Mouse (Mus musculus) gastrocnemius, postnatal 10 days (tissue): ENCODE measurements around the gene Atxn7l1. TPM values are rescaled to one million over a fixed set of nuclear protein-coding genes. Genes with fewer than 3 reads are reported as not detected.

ENCODE experiments used
- DNase-seq: peaks from one replicate; pipeline ENCODE4 v3.0.0; 2021; ENCODE audit warnings: mixed read lengths
- total RNA-seq, 2 experiments: library from RNA; stranded (reverse); gene quantifications; 2 replicates each; pipeline ENCODE4 v1.2.3; 2021

Atxn7l1 gene
- total RNA-seq, 2 experiments from 2014 or later: 20.2 to 24.4 TPM

DNA sequence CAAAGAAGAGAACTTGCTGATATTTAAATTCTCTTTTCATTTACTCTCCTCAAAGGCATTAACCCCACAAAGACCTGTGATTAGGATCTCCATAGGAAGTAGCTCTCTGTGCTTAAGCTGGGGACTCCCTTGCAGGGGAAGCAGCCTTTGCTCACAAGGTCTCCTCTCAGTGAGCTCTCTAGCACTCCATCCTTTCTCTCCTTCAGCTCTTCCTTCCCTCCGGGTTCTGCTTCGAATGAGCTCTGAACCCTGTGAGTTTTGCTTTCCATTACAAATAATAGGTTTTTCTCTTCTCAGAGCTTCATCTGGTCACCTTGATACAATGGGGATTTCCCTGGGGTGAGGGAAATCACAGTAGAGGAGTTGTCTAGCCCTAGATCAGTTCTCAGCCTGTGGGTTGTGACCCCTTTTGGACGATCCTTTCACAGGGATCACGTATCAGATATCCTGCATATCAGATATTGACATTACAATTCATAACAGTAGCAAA, 35.7 kb downstream of the Atxn7l1 start:
- DNase-seq: no peak

DNA sequence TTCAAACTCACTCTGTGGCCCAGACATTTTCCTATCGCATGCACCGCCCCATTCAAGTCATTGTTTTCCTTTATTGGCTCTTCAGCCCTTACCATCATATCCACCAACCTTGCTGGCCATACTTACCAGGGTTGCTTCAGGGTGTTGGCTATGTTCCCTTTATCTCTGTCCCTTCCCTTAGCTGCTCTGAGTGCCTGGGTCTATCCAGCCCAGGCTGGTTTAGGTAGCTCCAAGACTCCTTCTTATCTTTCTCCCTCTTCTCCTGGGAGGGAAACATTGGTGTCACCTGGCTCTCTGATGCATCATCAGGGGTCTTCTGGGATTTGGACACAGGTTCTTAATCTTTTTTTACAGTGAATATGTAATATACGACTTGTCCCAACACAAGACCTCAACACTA, 36.6 kb downstream of the Atxn7l1 start:
- no peak for DNase-seq

DNA sequence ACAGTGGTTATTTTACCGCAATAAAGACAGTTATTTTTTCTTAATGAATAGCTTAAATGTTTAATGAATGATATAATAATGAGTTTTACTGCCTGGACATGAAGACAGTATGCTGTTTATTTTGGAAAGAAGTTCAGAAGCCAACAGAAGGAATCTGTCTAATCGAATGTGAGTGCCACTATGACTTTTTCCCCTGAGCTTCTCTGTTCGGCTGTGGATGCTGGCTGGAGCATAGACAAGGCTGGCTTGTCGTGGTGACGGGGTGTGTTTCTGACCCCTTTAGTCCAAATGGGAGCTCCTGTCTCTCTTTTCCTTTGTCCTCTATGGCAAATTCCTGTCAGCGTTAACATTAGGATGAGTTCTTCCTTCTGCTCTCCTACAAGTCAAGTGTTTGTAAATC, 37.6 kb downstream of the Atxn7l1 start:
- DNase-seq: no peak

DNA sequence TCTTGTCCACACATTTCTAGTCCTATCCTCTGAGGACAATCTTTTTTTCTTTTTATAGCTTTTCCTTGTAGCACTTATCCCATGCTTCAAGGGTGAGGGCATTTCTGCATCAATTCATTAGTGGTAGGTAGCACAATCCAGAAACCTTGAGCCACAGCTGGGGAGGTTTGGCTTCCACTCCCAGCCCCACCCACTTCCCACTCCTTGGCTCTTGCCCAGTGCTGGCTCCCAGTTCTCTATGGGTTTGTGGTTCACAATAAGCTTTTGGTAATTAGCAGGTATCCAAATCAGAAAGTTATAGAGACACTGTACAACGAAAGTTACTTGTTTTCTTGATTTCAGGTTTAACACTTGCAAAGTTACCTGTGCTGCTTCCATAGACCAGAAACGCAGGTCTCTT, 38.8 kb downstream of the Atxn7l1 start:
- no peak for DNase-seq

DNA sequence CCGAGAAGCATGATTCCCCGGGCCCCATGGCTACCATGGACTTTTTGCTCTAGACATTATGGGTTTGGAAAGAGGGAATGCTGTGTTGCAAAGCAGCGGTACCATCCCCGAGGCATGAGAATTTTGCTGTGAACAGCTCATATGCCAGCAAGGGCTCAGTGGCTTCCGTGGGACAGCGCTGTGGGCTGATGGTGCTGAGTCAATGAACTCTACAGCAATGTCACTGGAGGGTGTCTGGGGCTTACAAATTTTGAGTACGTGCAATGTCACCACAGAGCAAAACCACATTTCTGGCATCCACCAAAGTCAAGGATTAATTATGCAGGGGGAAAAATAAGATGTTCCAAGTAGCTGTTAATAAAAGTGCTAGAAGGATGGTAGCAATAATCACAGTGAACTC, 42.6 kb downstream of the Atxn7l1 start:
- DNase-seq: no peak

DNA sequence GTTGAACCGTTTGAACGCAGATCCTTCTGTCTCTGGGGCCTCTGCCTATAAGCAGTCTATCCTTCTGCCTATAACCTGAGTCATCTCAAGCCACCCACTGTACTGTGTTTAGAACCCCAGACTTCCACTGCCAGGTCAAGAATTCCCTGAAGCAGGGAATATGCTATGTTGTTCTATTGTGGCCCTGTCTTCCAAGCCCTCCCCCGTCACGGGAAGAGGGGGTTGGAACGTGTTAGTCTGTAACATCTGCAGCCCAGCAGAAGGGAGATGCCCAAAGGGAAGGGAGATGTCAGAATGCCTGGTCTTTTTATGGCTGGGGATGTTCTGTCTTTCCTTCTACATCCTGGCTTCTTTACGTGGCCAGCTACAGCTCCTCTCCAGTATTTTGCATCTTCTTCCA, 43.1 kb downstream of the Atxn7l1 start:
- DNase-seq: no peak

DNA sequence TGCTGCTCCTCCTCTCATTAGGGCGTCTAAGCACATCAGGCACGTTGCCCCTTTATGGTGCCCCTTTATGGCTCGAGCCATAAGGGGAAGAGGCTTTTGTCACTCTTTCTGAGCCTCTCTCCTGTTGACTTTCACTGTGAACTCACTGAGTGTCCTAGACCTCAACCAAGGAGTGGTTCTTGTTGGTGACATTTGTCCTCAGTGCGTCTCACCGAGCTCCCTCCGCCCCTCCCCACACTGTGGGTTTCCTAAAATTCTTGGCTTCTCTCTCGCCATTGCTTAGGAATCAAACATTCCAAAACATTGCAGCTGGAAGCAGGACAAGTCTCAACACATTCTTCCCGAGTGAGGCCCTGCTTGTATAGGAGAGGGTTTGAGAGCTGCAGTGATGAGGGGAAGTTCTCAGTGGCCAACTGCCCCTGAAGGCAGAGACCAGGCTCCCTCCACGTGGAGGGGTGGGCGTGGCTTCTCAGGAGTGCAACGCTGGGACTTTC, 46.0 kb downstream of the Atxn7l1 start:
- no peak for DNase-seq

DNA sequence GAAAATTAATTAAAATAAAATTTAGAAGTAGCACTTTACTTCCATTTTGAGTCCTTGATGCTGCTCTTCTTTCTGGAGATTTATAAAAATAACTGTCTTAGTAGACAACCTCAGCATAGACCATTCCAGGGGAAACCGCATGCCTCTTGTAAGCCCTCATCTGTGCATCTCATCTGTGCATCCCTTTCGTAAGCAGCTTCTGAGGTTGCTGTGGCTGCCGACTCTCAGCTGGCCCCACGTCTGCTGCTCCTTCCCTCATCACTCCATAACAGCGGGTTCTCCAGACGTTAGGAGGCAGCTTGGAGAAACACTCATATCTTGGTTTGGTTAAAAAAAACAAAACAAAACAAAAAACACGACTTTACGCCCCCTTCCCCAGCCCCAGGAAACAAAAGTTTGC, 47.7 kb downstream of the Atxn7l1 start:
- DNase-seq: no peak

DNA sequence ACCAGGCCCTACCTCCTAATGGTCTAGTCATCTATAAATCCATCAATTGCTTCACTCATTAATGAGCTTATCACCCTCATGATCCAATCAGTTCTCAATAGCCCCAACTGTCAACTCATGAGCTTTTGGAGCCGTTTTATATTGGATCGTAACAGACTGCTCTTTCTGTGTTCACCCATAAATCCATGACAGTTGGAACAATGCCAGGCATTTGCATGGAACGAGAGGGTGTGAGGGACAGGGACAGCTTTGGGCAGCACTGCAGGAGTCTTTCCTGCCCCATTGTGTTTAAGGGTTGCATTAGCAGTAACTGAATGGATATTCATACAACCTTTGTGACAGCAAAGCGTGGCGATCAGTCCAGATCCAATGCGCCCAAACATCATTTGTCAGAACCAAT, 49.8 kb downstream of the Atxn7l1 start:
- no peak for DNase-seq

DNA sequence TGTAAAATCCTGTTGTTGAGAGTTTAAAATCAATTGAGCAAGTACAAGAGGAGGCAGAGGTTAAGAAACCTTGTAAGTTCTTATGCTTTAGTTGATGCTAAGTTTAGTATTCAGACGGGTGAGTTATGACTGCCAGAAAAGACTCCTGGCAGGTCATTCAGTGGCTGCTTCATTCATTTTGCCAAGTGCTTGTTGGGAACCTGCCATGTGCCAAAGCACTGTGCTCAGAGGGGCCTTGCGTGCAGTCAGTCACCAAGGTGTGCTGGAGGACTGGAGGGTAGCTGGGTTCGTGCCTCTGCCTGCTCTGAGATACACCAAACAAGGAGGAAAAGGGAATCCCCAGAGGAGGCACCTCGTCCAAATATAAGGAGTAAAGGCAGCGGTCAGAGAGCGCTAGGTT, 50.3 kb downstream of the Atxn7l1 start:
- peak; percentile 30 for DNase-seq

DNA sequence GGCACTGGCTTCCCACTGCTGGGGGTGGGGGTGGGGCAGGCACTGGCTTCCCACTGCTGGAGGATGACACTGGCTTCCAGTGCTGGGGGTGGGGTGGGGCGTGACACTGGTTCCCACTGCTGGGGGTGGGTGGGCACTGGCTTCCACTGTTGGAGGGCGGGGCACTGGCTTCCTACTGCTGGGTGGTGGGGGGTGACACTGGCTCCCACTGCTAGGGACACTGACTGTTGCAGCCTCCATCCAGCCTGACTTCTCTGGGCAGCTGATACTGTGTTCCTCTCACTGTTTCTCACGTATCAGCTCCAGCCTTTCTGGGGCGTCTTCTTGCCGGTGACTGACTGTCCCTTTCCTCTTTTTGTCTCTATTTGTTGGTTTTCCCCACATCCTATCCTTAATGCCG, 53.6 kb downstream of the Atxn7l1 start:
- DNase-seq: no peak

DNA sequence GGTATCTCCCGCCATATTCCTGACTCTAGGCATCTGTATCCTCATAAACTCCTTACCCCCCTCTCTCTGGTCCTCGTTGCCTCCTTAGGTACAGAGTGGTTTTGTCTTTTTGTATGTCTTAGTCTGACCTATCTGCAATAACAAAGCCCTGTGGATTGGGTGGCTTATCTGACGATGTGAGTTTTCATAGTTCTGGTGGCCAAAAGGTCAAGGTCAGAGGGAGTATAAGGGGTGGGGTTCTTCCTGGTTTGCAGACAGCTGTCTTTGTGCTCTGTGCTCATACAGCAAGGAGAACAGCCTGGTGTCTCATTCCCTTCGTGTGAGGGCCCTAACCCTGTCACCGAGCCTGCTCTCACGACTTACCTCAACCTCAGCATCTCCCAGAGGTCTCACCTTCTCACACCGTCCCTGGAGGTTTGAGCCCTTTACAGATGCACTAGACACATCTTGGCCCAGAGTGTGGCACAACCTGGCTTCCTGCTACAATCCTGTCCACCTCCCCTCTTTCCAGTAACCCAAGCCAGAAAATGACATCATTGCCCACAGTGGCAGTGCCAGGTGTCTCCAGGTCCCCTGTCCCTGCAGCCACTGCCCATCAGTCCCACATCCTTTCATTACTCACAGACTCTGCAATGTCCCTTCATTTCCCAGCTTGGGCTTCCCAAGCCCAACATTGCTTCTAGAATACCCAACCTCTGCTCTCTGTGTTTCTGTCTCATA, 54.2 kb downstream of the Atxn7l1 start:
- no peak for DNase-seq

DNA sequence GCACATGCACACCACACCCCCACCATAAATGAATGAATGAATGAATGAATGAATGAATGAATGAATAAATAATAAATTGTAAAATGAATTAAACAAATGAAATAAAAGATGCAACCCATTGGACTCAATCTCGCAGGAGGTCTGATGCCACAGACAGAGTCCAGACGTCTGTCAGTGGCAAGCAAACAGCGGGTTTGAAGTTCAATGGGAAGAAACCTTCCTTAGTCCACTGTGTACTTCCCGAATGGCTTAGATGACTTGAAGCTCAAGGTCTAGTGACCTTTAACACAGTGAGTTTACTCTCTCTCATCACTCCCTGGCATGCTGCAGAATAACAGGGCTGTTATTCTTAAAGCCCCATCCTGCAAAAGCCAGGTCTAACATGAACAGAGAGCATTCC, 57.8 kb downstream of the Atxn7l1 start:
- no peak for DNase-seq

DNA sequence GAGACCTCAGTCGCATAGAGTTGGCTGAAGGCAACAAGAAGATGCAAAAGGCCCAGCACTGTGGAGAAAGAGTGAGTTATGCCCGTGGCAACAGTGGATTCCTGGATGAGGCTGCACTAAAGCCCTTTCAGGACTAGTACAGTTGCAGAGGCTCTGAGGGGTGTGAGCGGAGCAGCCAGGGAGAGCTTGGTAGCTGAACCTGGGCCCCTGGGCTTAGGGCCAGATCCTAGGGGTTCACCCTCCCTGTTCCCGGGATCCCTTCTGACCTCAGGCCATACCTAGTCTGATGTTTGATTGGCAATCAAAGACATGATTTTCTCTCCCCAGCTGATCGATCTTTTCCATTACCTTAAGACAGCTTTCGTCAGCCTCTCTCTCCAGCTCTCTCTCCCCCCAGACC, 58.8 kb downstream of the Atxn7l1 start:
- no peak for DNase-seq

DNA sequence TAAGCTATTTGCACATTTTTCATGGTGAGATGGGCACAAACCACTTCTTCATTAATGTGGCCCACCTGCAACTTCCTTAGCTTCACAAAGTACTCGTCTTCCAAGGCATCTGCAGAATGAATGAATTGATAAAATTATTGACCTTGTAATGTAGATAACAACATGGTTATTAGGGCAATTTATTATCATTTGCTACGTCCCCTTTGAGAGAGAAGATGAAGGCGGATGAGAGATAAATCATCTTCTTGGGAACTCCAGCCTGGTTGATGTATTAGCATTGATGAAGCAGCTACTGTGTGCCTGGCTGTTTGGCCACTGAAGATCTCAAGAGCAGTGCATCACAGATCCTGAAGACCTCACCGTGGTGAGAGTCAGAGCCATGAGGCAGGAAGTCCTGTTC, 63.4 kb downstream of the Atxn7l1 start:
- no peak for DNase-seq

DNA sequence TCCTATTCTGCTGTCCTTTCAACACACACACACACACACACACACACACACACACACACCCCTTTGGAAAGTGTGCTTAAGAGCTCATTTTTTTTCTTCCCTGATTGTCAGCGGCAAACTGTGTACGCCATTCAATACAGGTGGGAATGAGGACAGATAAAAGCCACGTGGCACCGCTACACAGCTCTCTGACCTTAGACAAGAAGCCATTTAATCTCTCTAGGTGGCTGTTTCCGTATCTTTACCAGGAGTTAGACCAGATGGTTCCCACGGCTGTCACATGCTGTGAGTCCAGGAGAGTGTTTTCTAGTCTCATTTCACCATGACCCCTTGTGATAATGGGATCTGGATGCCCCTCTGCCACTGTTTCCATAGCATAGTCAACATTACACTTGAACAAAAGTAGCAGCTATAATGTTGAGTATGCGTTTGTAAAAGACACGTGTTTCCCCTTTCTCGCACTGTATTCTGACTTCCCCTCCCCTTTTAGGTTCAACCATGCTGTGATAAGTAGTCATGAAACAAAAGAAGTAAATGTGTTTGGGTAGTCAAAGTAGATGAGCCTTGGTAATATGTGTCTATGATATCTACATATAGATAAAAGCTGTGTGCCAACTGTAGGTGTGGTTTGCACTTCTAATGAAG, 70.8 kb downstream of the Atxn7l1 start:
- DNase-seq: no peak

DNA sequence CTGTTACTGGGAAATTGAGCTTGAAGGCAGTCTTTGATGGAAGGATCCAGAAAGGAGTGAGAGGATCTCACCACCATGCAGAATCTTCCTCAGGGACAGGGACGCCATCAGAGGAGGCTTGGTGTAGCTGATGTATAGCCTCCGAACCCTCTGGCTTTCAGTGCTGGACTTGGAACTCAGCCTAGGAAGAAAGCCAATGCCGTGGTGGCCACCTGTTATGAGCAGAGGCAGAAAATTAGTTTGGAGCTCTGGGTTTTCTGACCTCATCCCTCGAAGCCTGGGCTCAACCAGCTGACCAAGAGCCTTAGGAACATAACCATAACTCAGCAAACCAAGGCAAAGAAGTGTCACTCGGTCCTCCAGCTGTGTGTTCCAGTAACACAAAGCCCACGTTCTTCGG, 71.9 kb downstream of the Atxn7l1 start:
- DNase-seq: no peak

DNA sequence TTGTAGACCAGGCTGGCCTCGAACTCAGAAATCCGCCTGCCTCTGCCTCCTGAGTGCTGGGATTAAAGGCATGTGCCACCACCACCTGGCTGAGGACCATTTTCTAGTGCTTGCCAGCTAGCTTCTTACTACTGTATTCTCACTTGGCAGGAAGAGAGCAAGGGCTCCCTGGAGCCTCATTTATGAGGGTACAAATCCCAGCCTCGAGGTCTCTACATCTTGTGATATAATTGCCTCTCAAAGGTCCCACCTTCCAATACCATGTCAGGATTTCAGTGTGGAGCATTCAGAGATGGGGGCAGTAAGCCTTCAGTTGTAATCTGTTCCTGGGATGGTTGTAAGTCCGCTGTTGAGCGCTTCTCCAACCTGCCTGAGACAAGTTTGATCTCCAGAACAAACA, 72.6 kb downstream of the Atxn7l1 start:
- DNase-seq: no peak

DNA sequence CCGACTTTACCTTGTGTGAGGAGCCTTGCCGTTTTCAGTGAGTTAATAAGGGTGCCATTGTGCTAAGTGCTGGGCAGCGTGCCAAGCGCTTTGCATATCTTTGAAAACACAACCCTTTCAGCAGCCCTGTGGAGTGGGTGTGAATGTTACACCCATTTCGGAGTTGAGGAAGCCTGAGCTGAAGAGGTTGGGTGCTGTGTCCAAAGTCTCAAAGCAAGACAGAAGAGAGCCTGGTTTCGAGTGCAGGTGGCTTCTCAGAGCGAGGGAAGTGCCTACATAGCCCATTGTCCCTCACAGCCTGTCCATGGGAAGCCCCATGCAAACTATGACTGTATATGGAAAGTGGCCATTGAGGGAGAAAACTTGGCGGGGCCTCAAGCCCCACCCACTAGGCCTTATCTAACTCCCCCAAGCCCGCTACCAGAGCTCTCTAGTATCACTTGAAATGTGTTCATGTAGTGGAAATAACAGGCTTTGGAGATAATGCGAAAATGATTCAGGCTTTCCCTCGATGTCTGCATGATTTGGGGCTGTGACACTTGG, 73.1 kb downstream of the Atxn7l1 start:
- no peak for DNase-seq

DNA sequence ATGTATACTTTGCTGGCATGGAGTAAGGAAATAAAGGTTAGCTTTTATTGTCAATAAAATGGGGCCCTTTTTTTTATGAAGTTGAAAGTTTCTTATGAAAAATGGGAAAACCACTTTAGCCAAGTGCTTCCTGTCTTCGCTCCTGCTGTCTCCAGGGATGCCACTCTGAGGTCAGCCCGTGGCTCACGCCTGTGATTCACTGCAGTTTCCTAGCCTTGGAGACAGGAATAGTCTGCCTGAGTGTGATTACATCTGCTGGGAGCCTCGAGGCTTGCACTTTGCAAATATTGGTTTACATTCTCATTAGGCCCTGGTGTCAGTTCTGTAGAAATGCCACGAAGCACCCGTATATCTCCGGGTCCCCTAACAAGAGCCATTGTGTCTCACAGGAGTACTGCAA, 74.7 kb downstream of the Atxn7l1 start:
- DNase-seq: no peak

DNA sequence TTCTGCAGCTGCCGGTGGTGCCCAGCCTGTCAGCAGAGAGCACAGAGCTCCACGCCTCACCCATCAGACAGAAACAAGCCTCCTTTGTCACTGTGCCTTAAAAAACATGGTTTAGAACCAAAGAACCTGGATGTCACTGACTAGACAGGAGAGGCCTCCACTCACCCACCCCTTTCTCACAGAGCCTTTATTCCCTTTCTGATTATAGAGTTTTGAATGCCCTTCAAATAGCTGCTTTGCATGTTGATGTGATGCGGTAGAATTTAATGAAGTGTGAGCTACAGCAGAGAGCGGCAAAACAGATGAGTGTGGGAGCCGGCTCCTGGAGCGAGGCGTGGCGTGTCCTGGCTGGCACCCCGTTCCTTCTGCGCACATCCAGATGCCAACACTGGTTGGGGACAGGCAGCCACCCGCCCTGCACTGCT, 77.6 kb downstream of the Atxn7l1 start:
- DNase-seq: no peak

DNA sequence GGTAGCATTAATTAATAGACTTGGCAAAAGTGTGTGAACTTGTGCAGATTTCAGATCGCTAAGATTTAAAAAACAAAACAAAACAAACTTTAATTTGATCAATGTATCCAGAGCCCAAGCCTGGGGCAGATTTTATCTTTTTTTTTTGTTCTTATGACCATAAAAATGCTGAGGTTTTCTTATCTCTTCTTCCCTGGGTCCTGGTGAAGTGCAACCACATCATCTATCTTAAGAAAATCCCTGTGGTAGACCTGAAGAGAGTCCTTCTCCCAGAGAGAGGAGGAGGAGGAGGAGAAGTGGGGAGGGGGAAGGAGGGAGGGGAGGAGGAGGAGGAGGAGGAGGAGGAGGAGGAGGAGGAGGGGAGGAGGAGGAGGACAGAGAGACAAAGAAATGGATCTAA, 78.5 kb downstream of the Atxn7l1 start:
- DNase-seq: no peak

DNA sequence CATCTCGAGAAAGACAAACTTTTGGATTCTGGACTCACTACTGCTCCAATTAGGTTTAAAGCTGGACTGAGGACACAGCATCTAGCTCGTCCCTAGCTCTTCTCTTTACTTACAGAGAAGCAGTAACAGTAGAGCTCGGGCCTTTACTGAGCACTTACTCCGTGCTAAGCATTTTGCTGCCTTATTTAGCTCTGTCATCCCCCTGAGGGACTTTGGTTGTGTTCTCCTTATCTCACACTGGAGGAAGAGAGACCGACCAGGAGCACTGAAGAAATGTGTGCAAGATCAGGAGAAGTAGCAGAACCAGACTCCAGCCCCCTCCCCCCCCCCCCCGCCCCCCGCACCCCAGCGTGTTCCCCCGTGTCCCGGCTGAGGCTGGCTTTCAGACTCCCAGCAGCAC, 79.1 kb downstream of the Atxn7l1 start:
- DNase-seq: no peak

DNA sequence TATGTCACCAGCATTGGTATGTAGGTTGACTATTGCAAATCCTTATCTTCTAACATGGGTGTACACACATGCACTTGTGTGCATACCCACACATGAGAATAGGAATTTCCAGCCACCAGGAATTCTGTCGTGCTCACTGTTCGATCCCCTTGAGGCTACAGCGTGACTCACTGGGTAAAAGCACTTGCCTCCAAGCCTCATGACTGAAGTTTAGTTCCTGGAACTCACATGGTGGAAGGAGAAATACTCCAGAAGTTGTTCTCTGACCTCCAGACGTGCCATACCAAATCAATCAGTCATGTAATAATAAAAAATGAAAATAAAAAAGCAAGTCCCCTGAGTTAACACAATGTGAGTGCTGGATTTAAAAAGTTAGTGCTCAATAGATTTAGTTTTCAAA, 87.8 kb downstream of the Atxn7l1 start:
- DNase-seq: no peak
